Mouse (Mus musculus): ENCODE measurements around the gene 9330161L09Rik.

Gene 9330161L09Rik

DNA sequence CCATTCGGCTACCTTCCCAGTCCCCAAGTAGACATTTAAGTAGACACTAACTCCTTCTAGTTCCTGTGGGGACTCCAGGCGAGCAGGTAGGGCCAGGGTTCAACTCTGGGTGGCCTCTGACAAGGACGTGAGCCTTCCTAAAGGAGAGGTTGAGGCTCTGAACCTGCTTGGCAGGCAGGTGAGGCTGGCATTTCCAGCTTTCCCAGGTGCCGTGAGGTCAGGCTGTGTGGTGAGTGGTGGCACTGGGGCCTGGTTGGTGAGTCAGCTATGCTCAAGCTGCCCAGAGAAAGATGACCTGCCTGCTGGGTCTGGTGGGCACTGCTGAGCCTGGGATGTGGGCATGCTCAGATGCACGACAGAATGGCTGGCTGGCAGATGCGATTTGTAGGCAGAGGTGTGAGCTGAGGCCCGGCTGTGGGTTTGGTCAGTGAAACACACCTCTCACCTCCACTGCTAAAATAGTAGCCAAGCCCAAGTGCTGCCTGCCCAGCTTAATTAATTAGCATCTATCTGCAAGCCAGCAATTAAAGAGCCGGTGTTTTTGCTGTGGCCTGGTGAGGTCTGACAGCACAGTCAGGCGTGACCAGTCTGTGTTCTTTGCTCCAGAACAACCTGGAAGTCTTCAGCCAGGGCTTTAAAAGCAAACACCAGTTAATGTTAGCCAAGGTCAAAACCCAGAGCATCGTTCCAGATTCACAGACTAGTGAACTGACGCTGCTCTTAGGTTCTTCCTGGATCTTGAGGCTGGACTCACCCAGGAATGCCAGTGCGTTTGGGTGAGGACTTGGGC is 11.9 kb downstream of the 9330161L09Rik start:
- Histone ChIP-seq H3K4me1 (replicated peaks; ENCODE audit: low read depth, low read length) (peaks cover 11% of the 10 kb centered on the region), H3K9me3 (ENCODE audit: low read length) (no peaks in the 10 kb centered on the region), H3K36me3 (ENCODE audit: insufficient read depth, low read length) (no peaks in the 10 kb centered on the region; the same call in 1 of the 2 replicates), H3K4me3 (replicated peaks; ENCODE audit: low read length) (no peak overlapping the region), H3K27me3 (ENCODE audit: insufficient read depth, low read length) (no peaks in the 10 kb centered on the region)
- TF ChIP-seq NANOG (IDR thresholded peaks at IDR 0.05; ENCODE audit: borderline replicate concordance, low read length) = no peak
- TF ChIP-seq POU5F1 (IDR thresholded peaks at IDR 0.05; ENCODE audit: borderline replicate concordance, low read length) = no peak
- no peak for TF ChIP-seq CTCF (conservative IDR thresholded peaks at IDR 0.05; ENCODE audit: low read length)

DNA sequence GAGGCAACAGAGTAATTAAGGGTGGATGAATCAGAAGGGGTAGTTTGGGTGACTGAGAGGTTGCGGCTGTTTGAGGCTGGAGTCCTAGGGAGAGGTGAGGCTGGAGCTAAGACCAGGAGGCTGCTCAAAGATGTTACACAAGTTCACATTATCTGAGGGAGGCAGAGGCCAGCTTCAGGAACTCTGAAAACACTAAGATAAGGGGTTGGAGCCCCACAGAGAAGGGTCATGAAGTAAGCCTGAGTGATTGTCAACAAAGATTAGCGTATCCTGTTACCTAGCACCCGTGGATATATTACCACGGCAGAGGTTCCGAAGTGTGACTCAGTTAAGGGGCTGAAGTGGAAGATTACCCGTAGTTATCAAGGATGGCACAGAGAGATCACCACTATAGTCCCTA is 14.1 kb downstream of the 9330161L09Rik start:
- peaks cover 19% of the 10 kb centered on the region for H3K4me1 ChIP-seq (replicated peaks; ENCODE audit: low read depth, low read length)
- TF ChIP-seq POU5F1 (IDR thresholded peaks at IDR 0.05; ENCODE audit: borderline replicate concordance, low read length) (no peak), NANOG (IDR thresholded peaks at IDR 0.05; ENCODE audit: borderline replicate concordance, low read length) (no peak), CTCF (conservative IDR thresholded peaks at IDR 0.05; ENCODE audit: low read length) (no peak)
- no peak overlapping the region for H3K4me3 ChIP-seq (replicated peaks; ENCODE audit: low read length)
- H3K9me3 ChIP-seq (ENCODE audit: low read length) = no peaks in the 10 kb centered on the region
- peaks cover 10% of the 10 kb centered on the region for H3K27me3 ChIP-seq (ENCODE audit: insufficient read depth, low read length)
- no peaks in the 10 kb centered on the region; the same call in 1 of the 2 replicates for H3K36me3 ChIP-seq (ENCODE audit: insufficient read depth, low read length)

DNA sequence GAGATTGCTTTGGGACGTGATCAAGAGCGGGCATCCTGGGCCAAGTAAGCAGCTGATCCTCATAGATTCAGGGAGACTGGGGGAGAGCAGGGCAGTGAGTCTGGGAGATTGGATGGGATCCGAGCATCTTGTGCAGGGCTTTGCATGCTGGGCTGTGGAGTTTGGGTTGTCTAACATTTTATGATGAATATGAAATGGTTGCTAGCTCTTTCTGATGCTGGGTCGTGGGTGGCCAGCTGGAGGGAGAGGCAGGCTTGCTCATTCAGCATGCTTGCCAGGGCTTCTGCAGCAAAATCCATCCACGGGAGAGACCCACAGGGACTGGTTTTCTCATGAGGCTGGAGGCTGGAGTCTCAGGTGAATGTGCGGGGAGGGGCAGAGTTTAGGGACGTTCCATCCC is 16.5 kb downstream of the 9330161L09Rik start:
- H3K4me1 ChIP-seq (replicated peaks; ENCODE audit: low read depth, low read length) = peaks cover 13% of the 10 kb centered on the region
- TF ChIP-seq POU5F1 (IDR thresholded peaks at IDR 0.05; ENCODE audit: borderline replicate concordance, low read length) (no peak), NANOG (IDR thresholded peaks at IDR 0.05; ENCODE audit: borderline replicate concordance, low read length) (no peak)
- H3K36me3 ChIP-seq (ENCODE audit: insufficient read depth, low read length) = no peaks in the 10 kb centered on the region; the same call in 1 of the 2 replicates
- H3K27me3 ChIP-seq (ENCODE audit: insufficient read depth, low read length) = peaks cover 10% of the 10 kb centered on the region
- H3K4me3 ChIP-seq (replicated peaks; ENCODE audit: low read length) = no peak overlapping the region
- no peaks in the 10 kb centered on the region for H3K9me3 ChIP-seq (ENCODE audit: low read length)

DNA sequence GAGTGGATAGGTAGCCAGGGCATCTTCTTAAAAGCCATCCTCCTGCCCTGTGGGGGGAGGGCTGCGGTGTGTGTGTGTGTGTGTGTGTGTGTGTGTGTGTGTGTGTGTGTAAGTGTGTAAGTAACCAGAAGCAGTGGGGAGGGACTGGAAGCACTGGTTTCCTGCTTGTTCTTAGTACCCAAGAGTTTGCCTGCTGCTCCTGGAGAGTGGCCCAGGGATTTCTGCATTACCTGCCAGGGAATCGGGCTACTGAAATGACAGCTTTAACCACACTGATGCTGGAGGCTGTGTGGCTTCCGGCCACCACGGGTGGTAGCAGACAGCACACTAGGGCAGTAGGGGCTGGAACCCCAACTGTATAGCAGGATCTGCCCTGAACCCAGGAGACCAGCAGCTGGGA is 17.6 kb downstream of the 9330161L09Rik start:
- Histone ChIP-seq H3K27me3 (ENCODE audit: insufficient read depth, low read length) (peaks cover 10% of the 10 kb centered on the region), H3K9me3 (ENCODE audit: low read length) (no peaks in the 10 kb centered on the region), H3K4me3 (replicated peaks; ENCODE audit: low read length) (no peak overlapping the region), H3K4me1 (replicated peaks; ENCODE audit: low read depth, low read length) (peaks cover 13% of the 10 kb centered on the region), H3K36me3 (ENCODE audit: insufficient read depth, low read length) (no peaks in the 10 kb centered on the region; the same call in 1 of the 2 replicates)
- TF ChIP-seq CTCF (conservative IDR thresholded peaks at IDR 0.05; ENCODE audit: low read length) = no peak
- no peak for TF ChIP-seq NANOG (IDR thresholded peaks at IDR 0.05; ENCODE audit: borderline replicate concordance, low read length)
- no peak for TF ChIP-seq POU5F1 (IDR thresholded peaks at IDR 0.05; ENCODE audit: borderline replicate concordance, low read length)

DNA sequence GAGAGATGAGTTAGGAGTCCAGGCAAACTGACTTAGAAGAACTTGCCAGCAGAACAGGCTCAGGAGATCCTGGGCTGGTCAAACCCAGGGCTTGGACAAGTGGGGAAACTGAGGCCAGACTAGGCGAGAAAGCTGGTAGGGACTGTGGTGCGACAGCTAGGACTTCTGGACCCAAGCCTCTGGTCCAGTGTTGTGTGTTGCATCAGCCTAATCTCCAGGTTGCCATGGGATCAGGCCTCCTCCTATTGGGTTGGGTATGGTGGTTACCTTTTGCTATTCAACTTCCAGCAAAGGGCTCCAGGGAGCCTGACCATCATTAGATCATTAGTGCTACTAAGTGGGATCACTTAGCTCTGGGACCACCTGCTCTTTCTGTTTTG is 18.3 kb downstream of the 9330161L09Rik start:
- H3K36me3 ChIP-seq (ENCODE audit: insufficient read depth, low read length) = no peaks in the 10 kb centered on the region; the same call in 1 of the 2 replicates
- H3K4me1 ChIP-seq (replicated peaks; ENCODE audit: low read depth, low read length) = peaks cover 13% of the 10 kb centered on the region
- peaks cover 10% of the 10 kb centered on the region for H3K27me3 ChIP-seq (ENCODE audit: insufficient read depth, low read length)
- TF ChIP-seq POU5F1 (IDR thresholded peaks at IDR 0.05; ENCODE audit: borderline replicate concordance, low read length) (no peak), NANOG (IDR thresholded peaks at IDR 0.05; ENCODE audit: borderline replicate concordance, low read length) (no peak), CTCF (conservative IDR thresholded peaks at IDR 0.05; ENCODE audit: low read length) (no peak)
- peak overlapping the region; percentile 89 for H3K4me3 ChIP-seq (replicated peaks; ENCODE audit: low read length)
- H3K9me3 ChIP-seq (ENCODE audit: low read length) = no peaks in the 10 kb centered on the region

DNA sequence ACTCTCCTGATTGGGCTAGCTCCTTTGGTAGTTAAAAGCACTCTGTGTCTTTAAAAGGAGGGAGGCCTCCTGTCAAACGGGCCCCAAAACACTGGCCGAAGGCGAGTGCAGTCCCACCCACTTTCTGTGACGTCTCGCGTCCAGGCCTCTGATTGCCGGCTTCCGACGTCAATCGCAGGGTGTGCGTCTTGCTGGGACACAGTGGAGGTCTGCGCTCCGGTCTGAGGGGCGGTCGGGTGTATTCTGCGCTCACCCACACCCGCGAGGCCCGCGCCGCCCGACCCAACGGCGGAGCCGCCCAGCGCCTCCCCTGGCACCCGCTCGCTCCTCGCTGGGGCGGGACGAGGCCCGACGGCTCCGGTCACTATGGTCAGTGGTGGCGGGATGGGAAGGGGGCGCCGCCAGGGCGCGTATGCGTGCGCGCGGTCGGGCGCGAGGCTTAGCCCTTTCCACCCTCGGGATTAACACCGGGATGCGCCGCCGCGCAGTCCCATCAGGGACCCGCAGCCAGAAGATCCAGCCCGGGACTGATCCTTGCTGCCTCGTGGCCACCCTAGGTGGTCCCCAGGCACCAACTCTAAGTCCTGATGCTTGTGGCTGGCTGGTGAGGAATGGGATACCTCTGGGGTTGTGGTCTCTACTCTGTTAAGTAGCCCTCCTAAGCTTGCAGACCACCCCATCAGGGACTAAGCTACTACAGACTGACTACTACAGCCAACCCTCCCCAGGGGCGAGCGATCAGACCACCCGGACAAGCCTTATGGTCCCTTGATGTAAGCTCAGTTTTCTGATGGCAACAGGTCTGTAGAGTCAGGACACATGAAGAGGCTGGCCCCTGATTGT is 18.9 kb downstream of the 9330161L09Rik start, which contains the start of gene Otub2:
Gene Otub2 (plus strand): TSS at position 178 of the 843 bp plus-strand sequence.
- peaks cover 10% of the 10 kb centered on the region for H3K27me3 ChIP-seq (ENCODE audit: insufficient read depth, low read length)
- no peaks in the 10 kb centered on the region; the same call in 1 of the 2 replicates for H3K36me3 ChIP-seq (ENCODE audit: insufficient read depth, low read length)
- H3K9me3 ChIP-seq (ENCODE audit: low read length) = no peaks in the 10 kb centered on the region
- H3K4me3 ChIP-seq (replicated peaks; ENCODE audit: low read length) = peak within 1 kb of the TSS; percentile 89
- TF ChIP-seq CTCF (conservative IDR thresholded peaks at IDR 0.05; ENCODE audit: low read length) (no peak), NANOG (IDR thresholded peaks at IDR 0.05; ENCODE audit: borderline replicate concordance, low read length) (no peak), POU5F1 (IDR thresholded peaks at IDR 0.05; ENCODE audit: borderline replicate concordance, low read length) (no peak)
- peaks cover 9% of the 10 kb centered on the region for H3K4me1 ChIP-seq (replicated peaks; ENCODE audit: low read depth, low read length)

DNA sequence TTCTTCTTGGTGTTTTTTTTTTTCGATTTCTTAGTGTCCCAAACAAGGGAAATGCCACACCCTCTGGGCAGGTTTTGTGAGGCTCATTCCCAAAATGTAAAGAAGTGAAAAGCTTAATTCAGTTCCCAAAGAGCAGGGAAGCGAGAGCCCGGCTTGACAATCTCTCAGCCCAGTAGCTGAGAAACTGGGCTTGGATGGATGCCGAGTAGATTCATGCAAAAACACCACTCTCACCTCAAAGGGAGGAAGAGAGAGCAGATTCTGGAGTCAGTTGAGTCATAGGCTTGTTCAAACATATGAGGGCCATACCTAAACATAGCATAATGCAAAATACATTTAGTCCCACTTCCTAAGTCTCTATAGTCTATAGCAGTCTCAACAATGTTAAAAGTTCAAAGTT is 27.4 kb downstream of the 9330161L09Rik start:
- Histone ChIP-seq H3K27me3 (ENCODE audit: insufficient read depth, low read length) (no peaks in the 10 kb centered on the region), H3K4me3 (replicated peaks; ENCODE audit: low read length) (no peak overlapping the region), H3K4me1 (replicated peaks; ENCODE audit: low read depth, low read length) (0 out of 2 replicates have a peak, but pooled peaks cover 3% of the 10 kb centered on the region), H3K36me3 (ENCODE audit: insufficient read depth, low read length) (no peaks in the 10 kb centered on the region), H3K9me3 (ENCODE audit: low read length) (no peaks in the 10 kb centered on the region)
- TF ChIP-seq NANOG (IDR thresholded peaks at IDR 0.05; ENCODE audit: borderline replicate concordance, low read length) (no peak), CTCF (conservative IDR thresholded peaks at IDR 0.05; ENCODE audit: low read length) (no peak), POU5F1 (IDR thresholded peaks at IDR 0.05; ENCODE audit: borderline replicate concordance, low read length) (no peak)

DNA sequence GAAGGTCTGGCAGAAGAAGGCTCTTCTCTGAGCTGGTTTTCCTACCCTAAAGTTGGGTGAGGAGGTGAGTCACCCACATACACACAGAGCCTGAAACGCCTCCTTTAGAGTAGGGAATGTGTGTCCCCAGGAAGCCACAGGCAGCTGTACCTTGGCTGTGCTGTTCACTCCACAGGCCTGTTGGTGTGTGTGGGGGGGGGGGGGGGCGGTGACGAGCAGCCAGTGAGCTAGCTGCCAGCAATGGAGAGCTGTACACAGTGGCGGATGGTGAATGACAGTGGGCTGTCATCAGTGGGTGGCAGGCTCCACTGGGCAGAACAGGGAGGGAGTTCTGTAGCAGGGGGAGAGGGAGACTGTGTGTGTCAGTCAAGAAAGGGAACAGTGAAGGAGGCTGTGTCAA is 30.8 kb downstream of the 9330161L09Rik start:
- H3K4me1 ChIP-seq (replicated peaks; ENCODE audit: low read depth, low read length) = 0 out of 2 replicates have a peak, but pooled peaks cover 3% of the 10 kb centered on the region
- no peaks in the 10 kb centered on the region for H3K36me3 ChIP-seq (ENCODE audit: insufficient read depth, low read length)
- H3K4me3 ChIP-seq (replicated peaks; ENCODE audit: low read length) = no peak overlapping the region
- no peak for TF ChIP-seq CTCF (conservative IDR thresholded peaks at IDR 0.05; ENCODE audit: low read length)
- H3K27me3 ChIP-seq (ENCODE audit: insufficient read depth, low read length) = no peaks in the 10 kb centered on the region
- no peaks in the 10 kb centered on the region; the same call in 1 of the 2 replicates for H3K9me3 ChIP-seq (ENCODE audit: low read length)
